Mouse (Mus musculus): ENCODE measurements around the gene Ptpre.
"Not testable (repeated sequence)": the region's sequence is repeated elsewhere in the genome, so short reads cannot be mapped to it uniquely, and the experiment has no call there.

Gene Ptpre

GRCm38 (mm10) chr7:135605804-135606072, 68.5 kb downstream of the Ptpre start:
- DNase-seq (ENCODE audit: low spot score) = no peak

GRCm38 (mm10) chr7:135608208-135608607, 70.9 kb downstream of the Ptpre start:
- DNase-seq (ENCODE audit: low spot score) = no peak

- no peak for DNase-seq (ENCODE audit: low spot score)
Measured at GRCm38 (mm10) chr7:135609028-135609427, 71.7 kb downstream of the Ptpre start.

GRCm38 (mm10) chr7:135609655-135610054, 72.4 kb downstream of the Ptpre start:
- no peak for DNase-seq (ENCODE audit: low spot score)

- no peak for DNase-seq (ENCODE audit: low spot score)
Measured at GRCm38 (mm10) chr7:135612276-135612675, 75.0 kb downstream of the Ptpre start.

- no peak for DNase-seq (ENCODE audit: low spot score)
Measured at GRCm38 (mm10) chr7:135612801-135613200, 75.5 kb downstream of the Ptpre start.

- no peak for DNase-seq (ENCODE audit: low spot score)
Measured at GRCm38 (mm10) chr7:135613380-135613779, 76.1 kb downstream of the Ptpre start.

GRCm38 (mm10) chr7:135614892-135615291, 77.6 kb downstream of the Ptpre start:
- no peak for DNase-seq (ENCODE audit: low spot score)

GRCm38 (mm10) chr7:135616479-135616878, 79.2 kb downstream of the Ptpre start:
- not testable (repeated sequence) for DNase-seq (ENCODE audit: low spot score)

GRCm38 (mm10) chr7:135617776-135618175, 80.5 kb downstream of the Ptpre start:
- no peak for DNase-seq (ENCODE audit: low spot score)

- DNase-seq (ENCODE audit: low spot score) = no peak
Measured at GRCm38 (mm10) chr7:135621649-135622048, 84.4 kb downstream of the Ptpre start.

GRCm38 (mm10) chr7:135622241-135622640, 85.0 kb downstream of the Ptpre start:
- no peak for DNase-seq (ENCODE audit: low spot score)

GRCm38 (mm10) chr7:135624854-135625253, 87.6 kb downstream of the Ptpre start:
- no peak for DNase-seq (ENCODE audit: low spot score)

GRCm38 (mm10) chr7:135628363-135628762, 91.1 kb downstream of the Ptpre start:
- no peak for DNase-seq (ENCODE audit: low spot score)

- no peak for DNase-seq (ENCODE audit: low spot score)
Measured at GRCm38 (mm10) chr7:135629019-135629418, 91.7 kb downstream of the Ptpre start.

GRCm38 (mm10) chr7:135631776-135632552, 94.7 kb downstream of the Ptpre start:
- DNase-seq (ENCODE audit: low spot score) = peak; percentile 77

- DNase-seq (ENCODE audit: low spot score) = no peak
Measured at GRCm38 (mm10) chr7:135632716-135633258, 95.5 kb downstream of the Ptpre start.

GRCm38 (mm10) chr7:135634851-135635624, 97.8 kb downstream of the Ptpre start:
- no peak for DNase-seq (ENCODE audit: low spot score)

GRCm38 (mm10) chr7:135637406-135637980, 100.2 kb downstream of the Ptpre start:
- DNase-seq (ENCODE audit: low spot score) = no peak

- no peak for DNase-seq (ENCODE audit: low spot score)
Measured at GRCm38 (mm10) chr7:135639361-135639760, 102.1 kb downstream of the Ptpre start.

- DNase-seq (ENCODE audit: low spot score) = peak; percentile 32
Measured at GRCm38 (mm10) chr7:135641698-135642507, 104.6 kb downstream of the Ptpre start.

GRCm38 (mm10) chr7:135644452-135644851, 107.2 kb downstream of the Ptpre start:
- no peak for DNase-seq (ENCODE audit: low spot score)

Data from urinary bladder, postnatal 14 days (tissue).